Mouse (Mus musculus) liver, adult 2 months (tissue): ENCODE data around the gene Stat3. TPM values are rescaled to one million over a fixed set of nuclear protein-coding genes. Genes with fewer than 3 reads are reported as not detected.

ENCODE experiments used
- DNase-seq: peaks from one replicate; pipeline ENCODE4 v3.0.0-alpha.2; 2011; ENCODE audit warnings: low read depth, low spot score; ENCODE audit errors: extremely low read depth
- H3K27ac ChIP-seq: fragments of 200-500 bp; replicated peaks from 2 replicates; pipeline ENCODE4 v1.5.1; 2012; ENCODE audit warnings: low read depth, mild to moderate bottlenecking, control low read depth, inconsistent platforms, low read length; ENCODE audit not compliant: insufficient read depth
- H3K27me3 ChIP-seq: fragments of 200-500 bp; 2 replicates; pipeline ENCODE4 v1.6.1; 2012; ENCODE audit warnings: mild to moderate bottlenecking, moderate library complexity, low read length, inconsistent platforms; ENCODE audit not compliant: control insufficient read depth, insufficient read depth
- H3K36me3 ChIP-seq: fragments of 200-500 bp; 2 replicates; pipeline ENCODE4 v1.6.1; 2012; ENCODE audit warnings: low read length, inconsistent platforms; ENCODE audit not compliant: control insufficient read depth, insufficient read depth
- H3K4me1 ChIP-seq: fragments of 200-500 bp; 2 replicates; pipeline ENCODE4 v1.6.1; 2011; ENCODE audit warnings: low read length; ENCODE audit not compliant: control insufficient read depth, insufficient read depth
- H3K4me3 ChIP-seq: fragments of 200-500 bp; 2 replicates; pipeline ENCODE4 v1.5.1; 2011; ENCODE audit warnings: low read depth, mild to moderate bottlenecking, control low read depth, low read length, moderate library complexity; ENCODE audit not compliant: insufficient read depth
- H3K79me2 ChIP-seq: fragments of 200-500 bp; 2 replicates; pipeline ENCODE4 v1.6.1; 2012; ENCODE audit warnings: inconsistent platforms, mild to moderate bottlenecking, low read length, moderate library complexity; ENCODE audit not compliant: control insufficient read depth, insufficient read depth
- H3K9ac ChIP-seq: fragments of 200-500 bp; 2 replicates; pipeline ENCODE4 v1.6.1; 2012; ENCODE audit warnings: low read depth, mild to moderate bottlenecking, control low read depth, inconsistent platforms, low read length
- CTCF ChIP-seq: fragments of 200-500 bp; IDR thresholded peaks from 2 replicates; pipeline ENCODE4 v1.5.1; 2011; ENCODE audit warnings: low read depth, low read length, control low read depth
- POLR2A ChIP-seq: fragments of 200-500 bp; IDR thresholded peaks from 2 replicates; pipeline ENCODE4 v1.6.1; 2011; ENCODE audit warnings: low read length, control low read depth; ENCODE audit not compliant: insufficient read depth; ENCODE audit errors: extremely low read depth
- WGBS: fragments of 180-500 bp; shearing (Covaris S2); methylation state at CpG from one replicate; pipeline ENCODE4 v1.1.7; 2018; 5-methylcytosine and 5-hydroxymethylcytosine counted together
- polyA plus RNA-seq: library from polyadenylated mRNA; depleted of rRNA; stranded (reverse); fragments of >200 nt; gene quantifications from 2 replicates; pipeline ENCODE4 v1.2.3, GENCODE M21; 2012
- total RNA-seq: library from RNA; depleted of rRNA; stranded (reverse); fragments of >200 nt; gene quantifications from 2 replicates; pipeline ENCODE4 v1.2.3, GENCODE M21; 2014

Gene Stat3
- total and polyA plus RNA-seq, 2 experiments, result 58.5 to 60.4 TPM

- Histone ChIP-seq H3K4me3 (no peak overlapping the region), H3K4me1 (peaks cover 13% of the 10 kb centered on the region), H3K9ac (no peak overlapping the region), H3K79me2 (no peaks in the 10 kb centered on the region), H3K27me3 (no peaks in the 10 kb centered on the region), H3K27ac (no peak overlapping the region), H3K36me3 (peaks cover 10% of the 10 kb centered on the region; the same call in 1 of the 2 replicates)
- 62% methylated on average over 8 of the region's 8 CpGs for WGBS
- no peak for TF ChIP-seq CTCF
- no peak for TF ChIP-seq POLR2A
- DNase-seq, result no peak
Measured at GRCm38 (mm10) chr11:100870968-100871350, 68.4 kb downstream of the Stat3 start.

- Histone ChIP-seq H3K4me3 (no peak overlapping the region), H3K4me1 (peaks cover 13% of the 10 kb centered on the region), H3K79me2 (no peaks in the 10 kb centered on the region), H3K27me3 (no peaks in the 10 kb centered on the region), H3K9ac (no peak overlapping the region), H3K27ac (peak overlapping the region; percentile 55), H3K36me3 (peaks cover 15% of the 10 kb centered on the region)
- 23% methylated on average over 10 of the region's 10 CpGs for WGBS
- DNase-seq, result peak; percentile 98
- TF ChIP-seq CTCF (no peak), POLR2A (no peak)
Measured at GRCm38 (mm10) chr11:100870256-100870967, 68.9 kb downstream of the Stat3 start.

GRCm38 (mm10) chr11:100865618-100866017 lies 73.7 kb downstream of the Stat3 start:
- no peak for TF ChIP-seq CTCF
- TF ChIP-seq POLR2A, result no peak
- H3K4me1 ChIP-seq, result peaks cover 11% of the 10 kb centered on the region
- WGBS, result 86% methylated on average over 7 of the region's 7 CpGs
- H3K27me3 ChIP-seq, result no peaks in the 10 kb centered on the region
- no peak for DNase-seq
- H3K4me3 ChIP-seq, result no peak overlapping the region
- H3K9ac ChIP-seq, result no peak overlapping the region
- H3K79me2 ChIP-seq, result no peaks in the 10 kb centered on the region
- H3K36me3 ChIP-seq, result peaks cover 14% of the 10 kb centered on the region
- no peak overlapping the region for H3K27ac ChIP-seq

GRCm38 (mm10) chr11:100863141-100863540 lies 76.2 kb downstream of the Stat3 start:
- no peak overlapping the region for H3K4me3 ChIP-seq
- H3K9ac ChIP-seq, result no peak overlapping the region
- no peak for DNase-seq
- H3K27me3 ChIP-seq, result no peaks in the 10 kb centered on the region
- TF ChIP-seq POLR2A (no peak), CTCF (no peak)
- H3K36me3 ChIP-seq, result peaks cover 14% of the 10 kb centered on the region
- WGBS, result 90% methylated on average over 10 of the region's 10 CpGs
- H3K4me1 ChIP-seq, result peaks cover 11% of the 10 kb centered on the region; the same call in 1 of the 2 replicates
- H3K79me2 ChIP-seq, result no peaks in the 10 kb centered on the region
- no peak overlapping the region for H3K27ac ChIP-seq

- H3K79me2 ChIP-seq, result no peaks in the 10 kb centered on the region
- H3K36me3 ChIP-seq, result peaks cover 6% of the 10 kb centered on the region
- no peak overlapping the region for H3K4me3 ChIP-seq
- no peak overlapping the region for H3K9ac ChIP-seq
- no peak overlapping the region for H3K27ac ChIP-seq
- TF ChIP-seq CTCF, result no peak
- no peak for TF ChIP-seq POLR2A
- H3K4me1 ChIP-seq, result peaks cover 11% of the 10 kb centered on the region; the same call in 1 of the 2 replicates
- DNase-seq, result no peak
- no peaks in the 10 kb centered on the region for H3K27me3 ChIP-seq
- WGBS, result 93% methylated on average over 3 of the region's 3 CpGs
Measured at GRCm38 (mm10) chr11:100861836-100862235, 77.5 kb downstream of the Stat3 start.

- H3K4me1 ChIP-seq, result peaks cover 11% of the 10 kb centered on the region; the same call in 1 of the 2 replicates
- no peak for TF ChIP-seq POLR2A
- TF ChIP-seq CTCF, result no peak
- H3K27me3 ChIP-seq, result no peaks in the 10 kb centered on the region
- peaks cover 6% of the 10 kb centered on the region for H3K36me3 ChIP-seq
- H3K79me2 ChIP-seq, result no peaks in the 10 kb centered on the region
- no peak for DNase-seq
- 65% methylated on average over 7 of the region's 7 CpGs for WGBS
- H3K27ac ChIP-seq, result no peak overlapping the region
- H3K9ac ChIP-seq, result no peak overlapping the region
- no peak overlapping the region for H3K4me3 ChIP-seq
Measured at GRCm38 (mm10) chr11:100861335-100861734, 78.0 kb downstream of the Stat3 start.
